Comparison of ENCODE assay signal across 8 mouse cellular contexts in the genomic region with DNA sequence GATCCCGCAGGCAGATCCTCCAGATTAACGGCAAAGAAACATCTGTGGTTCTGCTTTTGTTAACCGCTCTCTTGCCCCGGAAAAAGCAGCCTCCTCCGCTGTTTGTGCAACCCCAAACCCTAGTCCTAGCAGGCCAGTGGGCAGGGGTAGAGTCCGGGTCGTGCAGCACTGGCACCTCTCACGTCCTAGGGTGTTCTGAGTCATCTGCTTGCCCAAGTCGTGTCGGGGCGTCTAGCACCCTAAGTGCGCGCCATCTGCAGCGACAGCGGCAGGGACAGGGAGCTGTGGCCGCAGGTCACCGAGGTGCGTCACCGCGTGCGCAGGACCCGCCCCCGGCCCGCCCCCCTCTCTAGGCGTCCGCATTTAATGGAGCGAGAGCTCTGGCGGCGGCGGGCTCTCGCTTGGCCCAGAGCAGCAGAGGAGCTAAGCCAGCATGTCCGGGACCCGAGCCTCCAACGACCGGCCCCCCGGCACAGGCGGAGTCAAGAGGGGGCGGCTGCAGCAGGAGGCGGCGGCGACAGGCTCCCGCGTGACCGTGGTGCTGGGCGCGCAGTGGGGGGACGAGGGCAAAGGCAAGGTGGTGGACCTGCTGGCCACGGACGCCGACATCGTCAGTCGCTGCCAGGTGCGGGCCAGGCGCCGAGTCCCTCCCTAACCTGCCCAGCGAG. TPM values are rescaled to one million over a fixed set of nuclear protein-coding genes. Genes with fewer than 3 reads are reported as not detected.
DNase-seq lines count a peak whose midpoint lies in the region; ATAC-seq and TF ChIP-seq lines count a peak whose summit lies in the region.

Adssl1 (plus strand) TSS at position 360 of the 668 bp plus-strand sequence.

- ATAC-seq in liver, embryonic 14.5 days (ENCODE audit: insufficient read depth): peak; percentile 53

- peak within 1 kb of the TSS; percentile 37 for H3K9ac ChIP-seq in liver, embryonic 14.5 days (replicated peaks)

- TF ChIP-seq EP300 in liver, embryonic 14.5 days (IDR thresholded peaks at IDR 0.05; ENCODE audit: low read depth): no peak

- WGBS in liver, embryonic 14.5 days (ENCODE audit: insufficient replicate concordance): under 1% methylated on average over 55 of the region's 56 CpGs

- H3K9me3 ChIP-seq in liver, embryonic 14.5 days (ENCODE audit: control insufficient read depth, low read length): no peaks in the 10 kb centered on the region

- no peak within 1 kb of the TSS for H3K27ac ChIP-seq in liver, embryonic 14.5 days

- no peak for TF ChIP-seq CTCF in liver, embryonic 14.5 days (IDR thresholded peaks at IDR 0.05; ENCODE audit: low read depth)

- peak within 1 kb of the TSS; percentile 36 to 53 for H3K4me3 ChIP-seq in liver, embryonic 14.5 days (ENCODE audit: insufficient read depth in 1 of 2, low read depth in 2 of 2, low read length in 2 of 2)

- H3K4me1 ChIP-seq in liver, embryonic 14.5 days (replicated peaks; ENCODE audit: control insufficient read depth in 2 of 2, insufficient read depth in 2 of 2, low read length in 1 of 2): peaks cover 5 to 14% of the 10 kb centered on the region in 2 experiments; a peak in 2 of 4 replicates

- H3K36me3 ChIP-seq in liver, embryonic 14.5 days (replicated peaks; ENCODE audit: control insufficient read depth, insufficient read depth, low read depth): no peaks in the 10 kb centered on the region

- peak; percentile 92 for DNase-seq in 416B (ENCODE audit: low read depth)
- peak; percentile 77 to 88 for DNase-seq in adrenal gland, adult (ENCODE audit: inconsistent age in 2 of 2, low spot score in 1 of 2)
- DNase-seq in embryo, embryonic 11.5 days (ENCODE audit: low read depth, low spot score): peak; percentile 39
- peak; percentile 76 to 79 for DNase-seq in heart, adult 9 months (ENCODE audit: low spot score in 2 of 2)
- peak; percentile 48 to 50 for DNase-seq in kidney, adult 8-10 months
- DNase-seq in liver, embryonic 14.5 days (ENCODE audit: low read depth in 3 of 3, low spot score in 3 of 3): no peak
- peak; percentile 79 for DNase-seq in neural tube, embryonic 10.5 days (ENCODE audit: extremely low spot score, low spot score)
- DNase-seq in thymus, postnatal 10 days (ENCODE audit: low spot score in 2 of 2): peak; percentile 38 to 41

- no peaks in the 10 kb centered on the region; the same call in none of the 2 replicates for H3K27me3 ChIP-seq in liver, embryonic 14.5 days (ENCODE audit: control insufficient read depth, insufficient read depth, low read length)

- H3K4me2 ChIP-seq in liver, embryonic 14.5 days (ENCODE audit: low read depth): peak within 1 kb of the TSS; percentile 75

RNA-seq across cellular contexts. Expression of gene Adssl1, which starts in this region (rescaled TPM):
- 3.7 and 5.4 TPM in 2 replicates for polyA plus RNA-seq in liver, embryonic 14.5 days (2012; rRNA removed)
- 7.6 and 8.5 TPM in 2 replicates for polyA plus RNA-seq in liver, embryonic 14.5 days (2014; fragmentation: Nextera tagmentation; extraction: Ambion mirVana)

Comparison
In these comparisons a context has a peak if more than half of its experiments do, and no peak if none do; other contexts are left out.
1. DNase-seq: peak in 416B (single experiment), adrenal gland, adult (2 of 2), embryo, embryonic 11.5 days (single experiment), heart, adult 9 months (2 of 2), kidney, adult 8-10 months (2 of 2), neural tube, embryonic 10.5 days (single experiment) and thymus, postnatal 10 days (2 of 2); none in liver, embryonic 14.5 days (0 of 3).